Mouse (Mus musculus) gastrocnemius, postnatal 25 days (tissue): Measurements from ENCODE around the gene Commd1. TPM values are rescaled to one million over a fixed set of nuclear protein-coding genes. Genes with fewer than 3 reads are reported as not detected.

Experiments
- DNase-seq: peaks from one replicate; pipeline ENCODE4 v3.0.0; 2022
- total RNA-seq, 2 experiments: library from RNA; stranded (reverse); gene quantifications; 1 replicate in 1 of 2; 2 replicates in 1 of 2; pipeline ENCODE4 v1.2.3; 2021

Commd1 gene
- total RNA-seq, 2 experiments from 2014 or later = 95.6 to 108 TPM

GRCm38 (mm10) chr11:22990393-22991126, 8.4 kb upstream of the Commd1 start, which contains the start of gene Cct4:
Cct4 (plus strand) TSS chr11:22990519.
- peak; percentile 93 for DNase-seq

GRCm38 (mm10) chr11:22989786-22990185, 7.6 kb upstream of the Commd1 start:
- DNase-seq = no peak

GRCm38 (mm10) chr11:22987357-22987756, 5.2 kb upstream of the Commd1 start:
- DNase-seq = no peak

GRCm38 (mm10) chr11:22985510-22985909, 3.3 kb upstream of the Commd1 start:
- DNase-seq = no peak

- DNase-seq = no peak
Observed at GRCm38 (mm10) chr11:22982846-22983245, 664 bp upstream of the Commd1 start.

GRCm38 (mm10) chr11:22981543-22981950, 635 bp downstream of the Commd1 start:
- no peak for DNase-seq

GRCm38 (mm10) chr11:22981041-22981440, 1.1 kb downstream of the Commd1 start:
- DNase-seq = no peak

- DNase-seq = no peak
Observed at GRCm38 (mm10) chr11:22979221-22979620, 3.0 kb downstream of the Commd1 start.

GRCm38 (mm10) chr11:22978711-22979110, 3.5 kb downstream of the Commd1 start:
- DNase-seq = no peak

- DNase-seq = no peak
Observed at GRCm38 (mm10) chr11:22978215-22978614, 4.0 kb downstream of the Commd1 start.

- no peak for DNase-seq
Observed at GRCm38 (mm10) chr11:22973599-22973998, 8.6 kb downstream of the Commd1 start.

GRCm38 (mm10) chr11:22972746-22973526, 9.2 kb downstream of the Commd1 start:
- peak; percentile 73 for DNase-seq

GRCm38 (mm10) chr11:22971835-22972709, 10.1 kb downstream of the Commd1 start, which contains the start of gene Zrsr1:
Zrsr1 (plus strand) TSS chr11:22972005.
- DNase-seq = peak; percentile 47

GRCm38 (mm10) chr11:22970546-22970945, 11.6 kb downstream of the Commd1 start:
- DNase-seq = no peak

- no peak for DNase-seq
Observed at GRCm38 (mm10) chr11:22969486-22969885, 12.7 kb downstream of the Commd1 start.

GRCm38 (mm10) chr11:22965503-22965902, 16.7 kb downstream of the Commd1 start:
- no peak for DNase-seq

GRCm38 (mm10) chr11:22964401-22964800, 17.8 kb downstream of the Commd1 start:
- DNase-seq = no peak

- DNase-seq = no peak
Observed at GRCm38 (mm10) chr11:22962101-22962500, 20.1 kb downstream of the Commd1 start.

GRCm38 (mm10) chr11:22957791-22958374, 24.3 kb downstream of the Commd1 start:
- DNase-seq = no peak

- DNase-seq = peak; percentile 56
Observed at GRCm38 (mm10) chr11:22956830-22957229, 25.4 kb downstream of the Commd1 start.

- no peak for DNase-seq
Observed at GRCm38 (mm10) chr11:22956346-22956745, 25.8 kb downstream of the Commd1 start.

- no peak for DNase-seq
Observed at GRCm38 (mm10) chr11:22952668-22953067, 29.5 kb downstream of the Commd1 start.
